Mouse (Mus musculus) frontal cortex, postnatal 25 days (tissue): ENCODE measurements around the gene P2rx1.

Experiments used
- DNase-seq, 2 experiments: peaks; one replicate each; pipeline ENCODE4 v3.0.0; 2022; ENCODE audit warnings: low spot score in 2 of 2

P2rx1 gene

DNA sequence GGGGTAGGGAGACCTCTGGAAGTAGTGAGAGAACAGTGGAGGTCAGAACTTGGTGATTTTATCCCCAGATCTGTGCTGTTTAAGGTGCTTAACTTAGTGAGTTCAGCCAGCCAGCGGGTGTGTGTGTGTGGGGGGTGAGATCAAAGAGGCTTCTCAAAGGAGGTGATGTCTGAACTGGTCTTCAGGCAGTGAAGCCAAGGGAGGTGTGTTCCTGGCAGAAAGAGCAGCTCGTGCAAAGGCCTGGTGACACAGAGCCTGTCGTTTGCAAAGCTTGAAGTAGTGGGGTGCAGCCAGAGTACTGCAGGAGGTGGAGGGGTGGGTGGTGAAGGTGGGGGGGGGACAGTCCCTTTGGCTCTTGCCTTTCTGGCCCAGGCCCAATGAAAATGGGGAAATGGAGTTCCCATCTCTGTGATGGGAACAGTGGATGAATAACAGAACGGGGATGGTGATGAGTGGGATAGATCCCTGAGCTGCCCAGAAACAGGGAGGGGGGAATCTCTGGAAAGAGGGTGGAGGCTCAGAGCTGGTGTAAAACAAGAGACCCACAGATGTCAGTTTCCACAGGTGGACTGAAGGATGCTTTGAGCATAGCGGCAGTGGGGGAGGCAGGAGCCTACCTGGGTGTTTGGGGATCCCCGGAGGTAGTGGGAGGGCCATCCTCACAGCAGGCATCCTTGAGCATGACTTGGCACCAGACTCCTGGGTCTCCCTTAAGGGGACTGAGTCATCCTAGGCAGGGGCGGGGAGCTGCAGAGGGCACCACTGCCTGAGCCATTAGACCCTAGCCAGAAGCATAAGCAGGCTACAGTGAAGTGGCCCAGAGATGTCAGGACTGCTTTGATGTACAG lies 22.3 kb downstream of the P2rx1 start:
- DNase-seq = no peak

DNA sequence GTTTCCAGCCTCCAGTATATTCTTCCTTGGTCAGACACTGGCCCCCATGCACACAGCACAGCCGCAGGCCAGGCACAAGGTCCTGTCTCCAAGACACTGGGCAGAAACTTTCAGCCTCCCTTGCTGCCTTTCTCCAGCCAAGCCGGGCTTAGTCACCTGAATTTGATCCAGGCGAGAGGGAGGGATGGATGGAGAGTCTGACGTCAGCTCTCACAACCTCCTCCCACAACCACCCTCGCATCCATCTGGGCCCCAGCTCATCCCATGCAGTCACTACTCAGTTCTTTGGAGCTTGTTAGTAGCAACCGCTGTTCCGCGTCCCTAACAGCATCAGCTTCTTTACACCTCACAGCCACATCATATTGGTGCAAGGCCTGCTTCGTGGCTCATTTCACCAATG lies 24.2 kb downstream of the P2rx1 start:
- peak; percentile 54 to 74 for DNase-seq

DNA sequence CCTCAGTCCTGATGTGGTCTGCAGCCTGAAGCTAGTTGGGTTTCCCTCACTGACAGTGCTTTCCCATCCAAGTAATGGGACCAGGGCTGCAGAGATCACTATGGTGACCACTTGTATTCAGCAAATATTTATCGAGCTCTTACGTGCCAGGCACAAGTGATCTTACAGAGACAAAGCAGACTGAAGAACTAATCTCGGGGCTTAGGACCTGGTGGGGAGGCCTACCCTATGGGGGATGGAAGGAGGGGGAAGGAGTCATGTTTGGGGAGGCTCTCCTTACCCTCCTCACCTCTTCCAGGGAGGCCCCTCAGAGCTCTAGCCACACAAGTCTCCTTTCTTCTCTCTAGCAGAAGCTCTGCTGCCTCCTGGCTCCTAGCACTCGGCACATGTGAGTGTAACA lies 24.9 kb downstream of the P2rx1 start:
- no peak for DNase-seq

DNA sequence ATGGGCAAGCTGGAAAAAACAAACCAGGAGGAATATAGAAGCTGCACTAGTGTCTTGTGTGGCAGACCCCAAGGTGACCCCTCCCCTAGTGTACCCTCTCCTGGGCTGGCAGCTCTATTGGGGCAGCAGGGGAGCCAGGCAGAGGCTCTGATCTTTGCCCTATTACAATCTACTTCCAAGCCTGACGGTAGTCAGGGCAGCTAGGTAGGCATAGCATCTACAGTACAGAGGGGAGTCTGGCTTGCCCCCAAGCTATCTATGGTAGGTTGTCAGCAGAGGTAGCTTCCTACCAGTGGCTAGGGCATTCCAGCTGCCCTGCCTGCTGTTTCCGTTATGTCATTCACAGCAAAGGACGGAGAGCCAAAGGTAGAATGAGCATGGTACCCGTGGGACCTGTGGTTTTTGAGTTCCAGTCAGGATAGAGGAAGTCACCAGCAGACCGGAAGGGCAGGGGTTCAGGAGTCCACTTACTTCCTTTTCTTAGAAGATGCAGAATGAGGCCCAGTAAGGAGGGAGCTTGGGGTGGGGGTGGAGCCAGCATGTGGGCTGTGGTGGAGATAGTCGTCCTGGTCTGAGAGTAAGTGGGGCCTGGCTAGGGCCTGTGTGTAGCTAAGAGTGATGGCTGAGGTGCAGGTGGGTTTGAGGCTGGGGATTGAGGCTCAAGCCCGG lies 25.5 kb downstream of the P2rx1 start:
- DNase-seq = no peak

DNA sequence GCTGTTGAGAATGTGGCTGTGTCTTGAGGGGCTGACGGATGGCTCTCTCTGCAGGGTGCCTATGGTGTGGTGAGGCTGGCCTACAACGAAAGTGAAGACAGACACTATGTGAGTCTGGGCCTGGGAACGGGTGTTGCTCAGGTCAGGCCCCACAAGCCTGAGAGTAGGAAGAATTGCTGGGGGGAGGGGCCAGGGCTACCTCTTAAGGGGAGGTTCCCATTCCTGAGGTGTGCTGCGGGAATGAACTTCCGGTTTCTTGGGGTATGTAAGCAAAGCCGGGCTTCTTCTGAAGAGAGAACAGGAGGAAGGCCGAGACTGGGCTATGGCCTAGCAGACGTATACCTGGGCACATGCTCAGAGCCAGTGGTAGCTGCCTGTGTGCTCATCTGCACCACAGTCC lies 28.1 kb downstream of the P2rx1 start:
- DNase-seq = no peak

DNA sequence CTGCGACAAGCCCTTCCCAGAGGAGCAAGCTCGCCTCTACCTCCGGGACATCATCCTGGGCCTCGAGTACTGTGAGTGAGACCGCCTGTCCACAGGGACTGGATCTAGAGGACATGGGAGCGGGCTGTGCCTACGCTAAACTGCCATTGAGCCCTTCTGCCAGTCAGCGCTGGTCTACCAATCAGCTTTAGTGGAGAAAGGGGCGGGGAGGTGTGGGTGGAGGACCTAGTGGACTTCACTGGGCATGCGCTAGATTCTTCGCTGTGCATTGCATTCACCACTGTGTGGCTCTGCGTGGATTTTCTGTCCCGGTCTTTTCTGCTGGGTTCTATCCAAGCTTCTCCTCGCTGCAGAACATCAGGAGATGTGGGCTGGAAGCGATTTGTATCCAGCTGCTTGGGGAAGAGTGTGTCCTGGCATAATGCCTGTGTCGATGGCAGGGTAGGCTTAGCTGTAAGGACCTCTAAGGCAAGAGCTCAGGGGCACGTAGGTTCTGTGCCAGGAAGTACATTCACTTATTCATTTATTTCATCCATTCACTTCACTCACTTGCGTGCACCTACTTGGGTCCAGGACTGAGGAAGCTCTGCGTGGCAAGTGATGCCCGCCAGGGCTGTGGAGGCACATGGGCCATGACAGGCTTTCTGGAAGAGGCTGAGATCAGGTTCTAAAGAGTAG lies 32.1 kb downstream of the P2rx1 start:
- DNase-seq = peak; percentile 68 to 77

DNA sequence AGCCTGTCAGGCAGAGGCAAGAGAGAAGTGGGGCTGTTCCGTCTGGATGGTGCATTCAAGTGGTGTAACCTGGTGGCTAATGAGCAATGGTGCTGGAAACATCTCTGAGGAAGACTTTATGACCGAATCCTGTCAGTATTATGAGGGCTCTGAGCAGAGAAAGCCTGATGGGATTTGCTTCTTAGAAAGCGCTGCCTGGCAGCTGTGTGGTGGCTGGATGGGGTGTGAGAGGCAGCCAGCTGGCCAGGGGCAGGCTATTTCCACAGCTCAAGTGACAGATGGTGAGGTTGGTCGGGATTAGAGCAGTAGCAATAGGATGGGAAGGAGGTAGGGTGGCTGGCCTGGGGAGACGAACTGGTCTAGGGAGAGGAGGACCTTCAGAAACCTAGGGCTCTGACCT lies 32.6 kb downstream of the P2rx1 start:
- DNase-seq = no peak

DNA sequence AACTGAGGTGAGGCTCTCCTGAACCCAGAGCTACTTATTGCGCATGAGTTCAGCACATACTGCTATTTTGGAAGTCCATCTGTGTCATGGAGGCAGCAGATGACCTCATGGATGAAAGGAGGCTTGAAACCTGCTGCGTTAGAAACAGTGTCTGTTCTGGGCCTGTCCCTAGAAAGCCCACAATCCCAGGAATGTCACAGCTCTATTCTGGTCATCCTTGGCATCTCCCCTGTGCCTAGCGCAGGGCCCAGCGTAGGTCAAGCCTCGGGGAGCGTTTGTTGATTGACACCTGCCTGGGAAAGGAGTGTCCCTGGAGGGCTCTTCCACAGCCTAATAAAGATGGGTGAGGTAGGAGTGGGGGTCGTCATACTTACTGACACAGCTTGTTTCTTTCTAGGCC lies 37.2 kb downstream of the P2rx1 start:
- DNase-seq = no peak

DNA sequence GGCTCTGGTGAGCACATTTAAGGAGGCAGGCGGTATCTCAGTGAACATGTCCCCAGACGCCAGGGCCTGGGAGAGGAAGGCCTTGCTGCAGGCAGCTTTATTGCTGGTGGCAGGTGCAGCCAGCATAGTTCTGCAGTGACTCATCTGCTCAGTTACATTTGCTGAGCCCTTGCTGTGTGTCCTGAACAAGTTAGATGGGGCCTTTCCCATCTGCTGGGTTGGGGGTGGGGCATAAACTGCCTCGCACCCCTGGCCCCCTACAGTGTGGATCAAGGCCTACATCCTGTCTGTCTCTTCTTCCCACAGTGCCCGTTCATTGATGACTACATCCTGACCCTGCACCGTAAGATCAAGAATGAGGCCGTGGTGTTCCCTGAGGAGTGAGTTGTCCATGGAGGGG lies 38.0 kb downstream of the P2rx1 start:
- no peak for DNase-seq

DNA sequence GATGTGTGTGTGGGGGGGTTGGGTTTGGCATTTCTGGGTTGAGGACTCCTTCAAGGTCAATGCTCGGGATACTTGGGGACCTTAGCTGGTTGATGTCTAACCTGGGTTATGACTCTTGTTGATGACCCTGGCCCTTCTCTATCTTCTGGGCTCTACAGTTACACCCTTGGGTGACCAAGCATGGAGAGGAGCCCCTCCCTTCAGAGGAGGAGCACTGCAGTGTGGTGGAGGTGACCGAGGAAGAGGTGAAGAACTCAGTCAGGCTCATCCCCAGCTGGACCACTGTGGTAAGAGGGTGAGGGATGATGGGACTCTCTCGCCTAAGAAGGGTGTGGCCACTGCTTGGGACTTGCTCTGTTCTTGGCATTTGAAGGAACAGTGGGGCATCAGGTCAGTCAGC lies 38.8 kb downstream of the P2rx1 start:
- no peak for DNase-seq

DNA sequence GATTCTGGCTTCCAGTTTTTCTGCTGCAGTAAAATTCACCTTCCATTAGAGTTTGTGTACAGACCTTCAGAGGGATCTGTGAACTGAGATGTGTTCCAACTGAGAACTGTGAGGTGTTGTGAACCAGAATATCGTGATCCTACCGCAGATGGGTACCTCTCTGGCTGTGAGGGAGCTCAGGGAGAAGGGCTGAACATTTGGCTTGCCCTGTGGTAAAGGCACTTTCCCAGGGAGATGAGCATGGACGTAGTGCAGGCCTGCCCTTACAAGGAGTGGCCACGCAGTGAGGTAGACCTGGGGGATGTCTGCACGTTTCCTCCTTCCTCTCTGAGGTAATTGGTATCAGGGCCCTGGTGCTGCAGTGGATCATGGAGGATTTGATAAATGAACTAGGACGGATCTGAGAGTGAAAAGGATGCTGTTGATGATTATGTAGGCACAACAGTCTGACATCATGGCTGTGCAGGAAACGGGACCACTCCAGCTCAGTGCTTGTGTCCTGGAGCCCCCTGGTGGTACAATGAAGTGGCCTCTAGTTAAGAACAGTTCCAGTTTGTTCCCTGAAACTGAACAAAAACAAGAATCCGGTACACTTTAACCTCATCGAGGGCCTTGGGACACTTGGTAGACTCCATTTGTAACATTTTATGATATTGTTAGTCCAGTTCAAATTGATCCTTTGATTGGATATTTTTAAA lies 40.3 kb downstream of the P2rx1 start:
- DNase-seq = no peak

DNA sequence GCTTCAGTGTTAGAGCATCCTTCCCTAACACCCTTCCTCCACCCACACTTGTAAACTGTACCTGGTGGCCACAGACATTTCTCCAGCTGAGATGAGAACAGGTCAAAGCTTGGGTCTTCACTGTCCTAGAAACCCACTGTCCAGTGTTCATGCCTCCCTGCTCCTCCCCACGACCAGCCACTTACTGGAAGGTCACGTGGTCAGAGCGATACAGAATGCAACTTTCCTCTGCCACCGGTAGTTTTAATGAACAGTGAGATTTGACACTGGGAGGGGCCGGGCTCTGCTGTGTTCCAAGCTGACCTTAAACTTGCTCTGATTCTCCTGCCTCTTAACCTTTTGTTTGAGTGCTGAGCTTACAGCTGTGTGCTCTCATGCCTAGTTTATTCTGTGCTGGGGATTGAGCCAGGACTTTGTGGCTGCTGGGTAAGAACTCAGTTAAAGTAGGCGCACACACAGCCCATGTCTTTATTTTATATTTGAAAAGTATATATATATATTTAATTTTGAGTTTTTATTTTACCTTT lies 45.4 kb downstream of the P2rx1 start:
- DNase-seq = no peak

DNA sequence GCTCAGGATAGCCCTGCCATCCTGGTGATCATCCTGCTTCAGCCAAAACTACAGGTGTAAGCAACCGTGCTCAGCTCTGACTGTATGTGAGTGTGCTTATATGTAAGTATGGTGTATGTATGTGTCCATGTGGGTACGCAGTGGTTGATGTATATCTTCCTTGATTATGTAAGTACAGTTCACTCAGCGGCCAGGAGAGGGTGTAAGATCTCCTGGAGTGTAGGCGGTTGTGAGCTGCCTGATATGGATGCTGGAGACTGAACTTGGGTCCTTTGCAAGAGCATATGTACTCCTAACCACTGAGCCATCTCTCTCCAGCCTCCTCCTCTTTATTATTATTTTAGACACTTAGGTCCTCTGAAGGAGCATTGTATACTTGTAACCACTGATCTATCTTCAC lies 45.9 kb downstream of the P2rx1 start:
- no peak for DNase-seq

DNA sequence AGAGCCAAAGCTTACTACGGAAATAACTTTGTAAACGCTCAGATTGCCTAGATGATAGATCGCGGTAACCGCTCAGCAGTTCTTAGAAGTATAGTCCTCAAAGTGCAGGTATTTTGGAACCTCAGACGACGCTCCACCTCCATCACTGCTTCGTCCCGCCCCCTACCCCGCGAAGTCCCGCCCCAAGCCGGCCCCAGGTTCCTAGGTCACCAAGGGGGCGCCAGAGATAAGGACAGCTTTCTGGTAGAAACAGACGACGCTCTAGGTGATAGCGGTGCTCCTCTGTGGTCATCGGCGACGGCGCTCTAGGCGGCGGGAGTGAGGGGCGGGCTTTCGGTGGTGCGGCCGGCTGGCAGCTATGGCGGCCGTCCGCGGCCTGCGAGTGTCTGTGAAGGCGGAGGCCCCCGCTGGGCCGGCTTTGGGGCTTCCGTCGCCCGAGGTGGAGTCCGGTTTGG lies 48.7 kb downstream of the P2rx1 start, which contains the start of gene Ncbp3:
TSS of gene Ncbp3 (plus strand) at position 242 of the 455 bp plus-strand sequence.
- DNase-seq = peak; percentile 89 to 95

DNA sequence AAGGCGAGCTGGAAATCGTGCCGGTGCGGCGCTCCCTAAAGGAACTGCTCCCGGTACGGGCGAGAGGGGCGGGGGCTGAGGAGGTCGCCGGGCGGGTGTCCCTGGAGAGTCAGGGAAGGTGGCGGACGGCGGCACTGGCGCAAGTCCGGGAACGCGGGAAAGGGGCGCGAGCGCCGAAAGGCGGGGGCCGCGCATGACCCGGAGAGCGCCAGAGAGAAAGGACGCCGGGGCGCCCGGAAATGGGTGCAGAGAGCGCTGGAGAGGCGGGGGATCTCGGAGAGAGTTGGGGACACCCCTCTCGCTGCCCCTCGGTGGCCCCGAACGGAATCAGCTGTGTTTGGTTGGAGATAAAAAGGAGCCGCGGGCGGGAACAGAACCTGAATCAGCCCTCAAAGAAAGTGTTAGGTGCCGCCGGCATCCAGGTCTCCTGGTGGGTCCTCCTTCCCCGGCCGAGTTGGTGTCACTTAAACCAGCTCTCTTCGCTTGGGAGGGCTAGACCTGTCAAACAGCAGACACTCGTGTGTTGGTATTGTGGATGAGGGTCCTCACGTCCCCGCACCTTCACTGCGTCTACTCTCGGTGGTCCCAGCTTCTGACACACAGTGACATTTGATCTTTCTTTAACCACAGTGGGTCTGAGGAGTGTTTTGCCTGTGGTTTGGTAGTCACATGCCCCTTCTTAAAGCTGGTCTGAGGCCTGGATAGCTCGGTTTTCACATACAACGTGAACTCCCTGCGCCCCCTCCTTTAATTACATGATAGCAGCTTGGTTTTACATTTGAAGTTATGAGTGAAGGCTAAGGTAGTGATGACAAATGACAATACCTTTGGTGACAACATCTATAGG lies 49.4 kb downstream of the P2rx1 start:
- DNase-seq = no peak

DNA sequence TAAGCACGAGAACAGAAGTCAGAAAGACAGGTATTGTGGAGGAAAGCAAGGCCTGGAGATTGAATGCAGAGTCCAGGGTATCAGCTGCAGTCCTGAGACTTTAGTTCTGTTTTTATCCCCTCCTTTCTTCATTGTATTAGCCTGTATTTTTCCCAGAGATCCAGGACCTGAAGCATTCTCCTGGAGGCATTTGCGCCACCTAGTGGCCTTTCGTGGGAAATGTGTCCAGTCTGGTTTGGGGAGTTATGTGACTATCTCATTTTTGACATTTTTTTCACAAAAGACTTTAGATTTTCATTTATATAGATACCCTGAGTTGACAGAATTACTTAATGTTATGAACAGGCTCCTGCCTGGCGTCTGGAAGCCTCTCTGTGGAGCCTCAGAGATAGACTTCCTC lies 50.4 kb downstream of the P2rx1 start:
- DNase-seq = peak; percentile 65 to 68

DNA sequence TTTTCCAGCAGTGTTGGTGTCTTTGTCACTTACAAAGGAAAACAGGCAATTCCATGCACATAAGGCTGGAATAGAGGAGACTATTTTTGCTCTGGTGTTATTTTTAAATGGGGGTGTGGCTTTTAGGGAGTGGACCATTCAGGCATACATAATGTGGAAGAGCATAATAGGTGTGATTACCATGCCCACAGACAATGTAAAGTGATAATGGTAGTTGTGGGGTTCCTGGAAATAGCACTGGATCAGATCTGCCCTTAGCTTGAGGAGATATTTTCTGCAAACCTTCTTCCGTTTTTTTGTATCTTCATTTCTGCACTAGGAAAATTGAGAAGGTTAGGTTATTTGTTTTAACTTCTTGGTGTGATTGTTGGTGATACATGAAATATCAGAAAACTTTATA lies 53.9 kb downstream of the P2rx1 start:
- DNase-seq = no peak

DNA sequence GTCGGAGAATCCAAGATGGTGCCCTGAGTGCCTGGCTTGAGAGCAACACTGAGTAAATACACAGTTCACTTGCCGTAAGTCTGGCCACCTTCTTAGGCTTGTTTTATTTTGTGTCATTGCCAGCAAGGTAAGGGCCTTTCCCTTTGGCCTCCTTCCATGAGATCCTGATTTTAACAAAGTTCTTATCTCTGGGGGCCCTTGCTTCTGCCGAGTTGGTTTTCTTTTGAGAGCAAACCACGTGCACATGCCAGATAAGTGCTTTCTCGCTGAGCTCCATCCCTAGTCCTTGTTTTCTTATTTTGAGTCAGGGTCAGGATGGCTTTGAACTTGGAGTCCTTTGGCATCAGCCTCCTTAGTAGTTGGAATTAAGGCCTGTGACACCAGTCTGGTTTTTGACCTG lies 58.8 kb downstream of the P2rx1 start:
- no peak for DNase-seq

DNA sequence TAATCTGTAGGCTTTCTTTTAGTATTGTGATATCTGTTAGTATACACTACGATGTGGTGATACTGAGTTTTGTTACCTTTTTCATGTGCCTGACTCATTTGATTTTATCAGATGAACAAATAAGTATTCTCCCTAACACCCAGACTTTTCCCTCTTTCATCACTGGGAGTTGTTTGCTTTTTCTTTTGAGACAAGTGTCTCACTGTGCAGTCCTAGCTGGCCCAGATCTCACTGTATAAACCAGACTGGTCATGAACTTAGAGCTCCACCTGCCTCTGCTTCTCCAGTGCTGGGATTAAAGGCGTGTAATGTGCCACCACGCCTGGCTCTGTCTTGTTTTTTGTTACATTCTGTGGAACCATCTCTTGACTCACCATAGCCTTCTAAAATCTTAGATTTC lies 60.7 kb downstream of the P2rx1 start:
- DNase-seq = no peak

DNA sequence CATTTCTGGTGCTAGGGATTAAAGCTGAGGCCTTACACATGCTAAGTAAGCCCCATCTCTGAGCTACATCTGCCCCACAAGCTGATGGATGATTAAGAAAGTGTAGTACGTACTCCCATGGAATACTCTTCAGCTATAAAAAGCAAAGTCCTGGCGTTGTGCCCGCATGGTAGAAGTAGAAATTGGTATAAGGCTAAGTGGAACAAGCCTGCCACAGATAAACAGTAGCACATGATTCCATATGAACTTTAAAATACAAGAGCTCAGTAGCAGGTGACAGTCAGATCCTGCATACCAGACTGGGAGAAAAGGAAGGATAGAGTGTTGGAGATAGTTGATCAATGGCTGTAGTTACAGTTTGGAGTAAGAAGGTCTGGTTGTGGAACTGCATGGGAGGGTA lies 62.5 kb downstream of the P2rx1 start:
- DNase-seq = no peak
